Mouse (Mus musculus) MN1 (cell line): ENCODE data around the gene Rinl.

Experiments used
- DNase-seq: peaks from one replicate; pipeline ENCODE4 v3.0.0-alpha.2; 2016; ENCODE audit warnings: low spot score

Gene Rinl

GRCm38 (mm10) chr7:28788307-28789195 lies at the start of gene Rinl:
TSS of gene Rinl (plus strand) at chr7:28788969.
- DNase-seq: no peak

GRCm38 (mm10) chr7:28739829-28740228 lies 48.9 kb upstream of the Rinl start:
- DNase-seq: no peak

GRCm38 (mm10) chr7:28740949-28741348 lies 47.8 kb upstream of the Rinl start:
- DNase-seq: peak; percentile 42

- DNase-seq: no peak
These were observed 47.4 kb upstream of the Rinl start for GRCm38 (mm10) chr7:28741368-28741708.

- peak; percentile 97 for DNase-seq
These were observed 46.9 kb upstream of the Rinl start, which contains the start of the genes Mrps12 and Sars2 for GRCm38 (mm10) chr7:28741709-28742438. TSS of gene Mrps12 (minus strand) at chr7:28741820. TSS of gene Sars2 (plus strand) at chr7:28741992.

- no peak for DNase-seq
These were observed 38.8 kb upstream of the Rinl start for GRCm38 (mm10) chr7:28749935-28750334.

GRCm38 (mm10) chr7:28756079-28756478 lies 32.7 kb upstream of the Rinl start, which contains the start of gene Ccer2:
TSS of gene Ccer2 (plus strand) at chr7:28756174.
- no peak for DNase-seq

- DNase-seq: no peak
These were observed 30.1 kb upstream of the Rinl start for GRCm38 (mm10) chr7:28758623-28759022.

GRCm38 (mm10) chr7:28761907-28762306 lies 26.9 kb upstream of the Rinl start:
- DNase-seq: no peak

GRCm38 (mm10) chr7:28765211-28765610 lies 23.6 kb upstream of the Rinl start:
- no peak for DNase-seq

GRCm38 (mm10) chr7:28766173-28766879 lies 22.4 kb upstream of the Rinl start, which contains the start of gene Sirt2:
TSS of gene Sirt2 (plus strand) at chr7:28766735.
- DNase-seq: peak; percentile 97

- no peak for DNase-seq
These were observed 21.9 kb upstream of the Rinl start for GRCm38 (mm10) chr7:28766910-28767309.

GRCm38 (mm10) chr7:28767462-28767965 lies 21.3 kb upstream of the Rinl start, which contains the start of gene Nfkbib:
TSS of gene Nfkbib (minus strand) at chr7:28767512.
- no peak for DNase-seq

GRCm38 (mm10) chr7:28769414-28769958 lies 19.3 kb upstream of the Rinl start:
- DNase-seq: no peak

GRCm38 (mm10) chr7:28770309-28770708 lies 18.5 kb upstream of the Rinl start:
- no peak for DNase-seq

- no peak for DNase-seq
These were observed 16.9 kb upstream of the Rinl start for GRCm38 (mm10) chr7:28771867-28772266.

- no peak for DNase-seq
These were observed 15.6 kb upstream of the Rinl start for GRCm38 (mm10) chr7:28773163-28773562.

- no peak for DNase-seq
These were observed 14.6 kb upstream of the Rinl start for GRCm38 (mm10) chr7:28774164-28774563.

GRCm38 (mm10) chr7:28775129-28775528 lies 13.6 kb upstream of the Rinl start:
- DNase-seq: no peak

GRCm38 (mm10) chr7:28778825-28779224 lies 9.9 kb upstream of the Rinl start:
- no peak for DNase-seq

GRCm38 (mm10) chr7:28780067-28780658 lies 8.6 kb upstream of the Rinl start:
- DNase-seq: peak; percentile 88
